Mouse (Mus musculus): Measurements from ENCODE around the gene Retreg1. TPM values are rescaled to one million over a fixed set of nuclear protein-coding genes. Genes with fewer than 3 reads are reported as not detected.

Retreg1 gene
- polyA plus RNA-seq, 1 experiment from 2014 or later, result 1.0 TPM

DNA sequence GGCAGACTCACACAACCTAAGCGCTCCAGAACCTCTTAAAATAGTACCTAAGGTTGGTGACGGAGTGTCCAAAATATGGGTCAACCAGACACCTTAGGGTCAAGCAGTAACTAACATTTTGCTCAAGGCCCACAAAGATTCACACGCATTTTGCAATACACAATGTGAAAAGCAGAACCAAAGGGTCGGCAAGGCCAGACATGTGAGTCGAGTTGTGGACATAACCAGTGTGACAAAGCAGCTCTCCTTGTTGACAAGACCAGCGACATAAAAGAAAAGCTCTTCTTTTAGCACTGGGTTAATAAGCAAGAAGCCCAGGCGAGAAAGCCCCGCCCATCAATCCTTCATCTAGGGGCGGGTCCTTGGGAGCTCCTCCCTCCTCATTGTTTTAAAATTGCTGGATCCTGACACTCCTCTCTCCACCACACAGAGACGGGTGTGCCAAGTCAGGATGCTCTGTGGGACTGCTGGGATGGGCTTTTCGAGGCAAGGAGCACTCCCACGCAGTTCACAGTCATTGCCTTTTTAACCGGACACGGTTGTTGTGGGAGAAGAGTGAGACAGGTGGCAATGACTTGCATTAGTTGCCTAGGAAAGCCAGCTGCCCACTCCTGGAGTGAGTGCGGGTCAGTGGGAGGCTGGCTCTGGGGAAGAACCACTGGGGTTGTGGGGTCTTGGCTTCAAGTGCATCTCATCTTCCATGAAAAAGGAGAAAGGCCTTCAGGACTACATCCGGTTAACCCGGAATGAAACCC lies 7.9 kb upstream of the Retreg1 start:
- no peak overlapping the region for H3K27ac ChIP-seq
- ATAC-seq, result no peak

GRCm38 (mm10) chr15:25842462-25843085 lies 406 bp upstream of the Retreg1 start:
- ATAC-seq, result no peak
- H3K27ac ChIP-seq, result no peak overlapping the region

More for the DNA sequence above, 7.9 kb upstream of the Retreg1 start:
- 73% methylated on average over 17 of the region's 17 CpGs for WGBS (ENCODE audit: insufficient replicate concordance)
- Histone ChIP-seq H3K36me3 (no peaks in the 10 kb centered on the region), H3K4me1 (no peaks in the 10 kb centered on the region), H3K9ac (no peak overlapping the region), H3K27me3 (replicated peaks) (no peaks in the 10 kb centered on the region), H3K9me3 (replicated peaks) (no peaks in the 10 kb centered on the region), H3K4me3 (no peak overlapping the region), H3K4me2 (no peak overlapping the region)

DNA sequence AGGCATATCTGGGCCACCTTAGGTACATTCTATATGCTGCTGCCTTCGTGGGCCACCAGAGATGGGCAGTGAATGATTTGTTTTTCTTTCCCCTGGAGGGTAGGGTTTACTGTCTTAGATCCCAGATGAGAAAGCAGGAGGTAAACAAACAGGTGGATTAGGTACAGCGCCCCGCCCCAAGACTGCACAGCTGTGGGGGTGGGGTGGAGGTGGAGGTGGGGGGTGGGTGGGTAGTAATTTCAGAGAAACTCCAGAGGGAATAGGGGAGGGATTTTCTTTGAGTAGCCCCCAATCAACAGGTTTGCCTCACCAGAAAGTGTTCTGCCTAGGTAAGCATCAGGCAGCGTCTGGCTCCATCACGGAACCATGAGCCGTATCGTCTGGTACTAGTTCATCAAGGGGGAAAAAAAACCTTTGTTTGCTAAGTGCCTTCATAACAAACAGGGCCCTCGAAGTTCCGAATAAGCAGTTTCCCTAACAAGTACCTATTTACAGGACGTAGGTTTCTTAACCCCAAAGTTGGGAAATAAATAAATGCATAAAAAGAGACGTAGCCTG lies 1.1 kb downstream of the Retreg1 start:
- 28% methylated on average over 11 of the region's 11 CpGs for WGBS (ENCODE audit: insufficient replicate concordance)
- peaks cover 12% of the 10 kb centered on the region for H3K4me1 ChIP-seq
- H3K27me3 ChIP-seq (replicated peaks), result peaks cover 45% of the 10 kb centered on the region
- no peak overlapping the region for H3K9ac ChIP-seq
- H3K4me3 ChIP-seq, result no peak overlapping the region
- no peaks in the 10 kb centered on the region for H3K36me3 ChIP-seq
- ATAC-seq, result no peak
- no peaks in the 10 kb centered on the region for H3K9me3 ChIP-seq (replicated peaks)
- H3K27ac ChIP-seq, result no peak overlapping the region
- H3K4me2 ChIP-seq, result no peak overlapping the region

More at GRCm38 (mm10) chr15:25842462-25843085, 406 bp upstream of the Retreg1 start:
- Histone ChIP-seq H3K9ac (0 out of 2 replicates have a peak overlapping the region, but pooled peaks have one; percentile 39), H3K36me3 (no peaks in the 10 kb centered on the region), H3K27me3 (replicated peaks) (peaks cover 45% of the 10 kb centered on the region), H3K4me1 (peaks cover 12% of the 10 kb centered on the region), H3K4me3 (peak overlapping the region; percentile 60), H3K4me2 (peak overlapping the region; percentile 78), H3K9me3 (replicated peaks) (no peaks in the 10 kb centered on the region)
- WGBS (ENCODE audit: insufficient replicate concordance), result 14% methylated on average over 16 of the region's 16 CpGs

- no peak overlapping the region for H3K4me3 ChIP-seq
- H3K27me3 ChIP-seq (replicated peaks), result peaks cover 45% of the 10 kb centered on the region
- WGBS (ENCODE audit: insufficient replicate concordance), result 42% methylated on average over 4 of the region's 4 CpGs
- H3K9me3 ChIP-seq (replicated peaks), result no peaks in the 10 kb centered on the region
- ATAC-seq, result no peak
- H3K4me1 ChIP-seq, result peaks cover 12% of the 10 kb centered on the region
- H3K4me2 ChIP-seq, result no peak overlapping the region
- H3K36me3 ChIP-seq, result no peaks in the 10 kb centered on the region
- no peak overlapping the region for H3K9ac ChIP-seq
- no peak overlapping the region for H3K27ac ChIP-seq
Measured at GRCm38 (mm10) chr15:25844771-25845170, 1.8 kb downstream of the Retreg1 start.

DNA sequence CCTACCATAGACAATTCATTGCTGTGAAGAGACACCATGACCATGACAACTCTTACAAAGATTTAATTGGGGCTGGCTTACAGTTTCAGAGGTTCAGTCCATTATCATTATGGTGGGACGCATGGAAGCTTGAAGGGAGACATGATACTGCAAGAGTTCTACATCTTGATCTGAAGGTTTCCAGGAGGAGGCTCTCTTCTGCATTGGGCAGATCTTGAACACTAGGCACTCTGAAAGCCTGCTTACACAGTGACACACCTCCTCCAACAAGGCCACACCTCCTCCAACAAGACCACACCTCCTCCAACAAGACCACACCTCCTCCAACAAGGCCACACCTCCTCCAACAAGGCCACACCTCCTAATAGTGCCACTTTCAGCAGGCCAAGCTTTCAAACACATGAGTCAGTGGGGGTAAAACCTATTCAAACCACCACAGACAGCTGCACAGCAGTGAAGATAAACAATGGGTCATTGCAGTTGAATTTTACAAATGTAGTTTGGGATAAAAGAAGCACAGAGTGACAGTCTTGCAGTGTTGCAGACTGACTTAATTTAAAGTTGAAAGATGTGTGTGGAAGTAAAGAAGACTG lies 4.7 kb downstream of the Retreg1 start:
- peaks cover 26% of the 10 kb centered on the region for H3K27me3 ChIP-seq (replicated peaks)

GRCm38 (mm10) chr15:25850552-25850951 lies 7.6 kb downstream of the Retreg1 start:
- no peaks in the 10 kb centered on the region for H3K36me3 ChIP-seq
- H3K9ac ChIP-seq, result no peak overlapping the region
- no peak overlapping the region for H3K4me2 ChIP-seq
- H3K9me3 ChIP-seq (replicated peaks), result no peaks in the 10 kb centered on the region
- ATAC-seq, result no peak
- H3K4me3 ChIP-seq, result no peak overlapping the region
- H3K4me1 ChIP-seq, result no peaks in the 10 kb centered on the region
- WGBS (ENCODE audit: insufficient replicate concordance), result 60% methylated on average over 11 of the region's 11 CpGs
- no peak overlapping the region for H3K27ac ChIP-seq
- no peaks in the 10 kb centered on the region for H3K27me3 ChIP-seq (replicated peaks)

More for the DNA sequence above, 4.7 kb downstream of the Retreg1 start:
- ATAC-seq, result no peak
- Histone ChIP-seq H3K4me1 (peaks cover 9% of the 10 kb centered on the region), H3K9ac (no peak overlapping the region), H3K4me2 (no peak overlapping the region), H3K27ac (no peak overlapping the region), H3K9me3 (replicated peaks) (no peaks in the 10 kb centered on the region), H3K36me3 (no peaks in the 10 kb centered on the region), H3K4me3 (no peak overlapping the region)
- 82% methylated on average over 1 of the region's 1 CpGs for WGBS (ENCODE audit: insufficient replicate concordance)

DNA sequence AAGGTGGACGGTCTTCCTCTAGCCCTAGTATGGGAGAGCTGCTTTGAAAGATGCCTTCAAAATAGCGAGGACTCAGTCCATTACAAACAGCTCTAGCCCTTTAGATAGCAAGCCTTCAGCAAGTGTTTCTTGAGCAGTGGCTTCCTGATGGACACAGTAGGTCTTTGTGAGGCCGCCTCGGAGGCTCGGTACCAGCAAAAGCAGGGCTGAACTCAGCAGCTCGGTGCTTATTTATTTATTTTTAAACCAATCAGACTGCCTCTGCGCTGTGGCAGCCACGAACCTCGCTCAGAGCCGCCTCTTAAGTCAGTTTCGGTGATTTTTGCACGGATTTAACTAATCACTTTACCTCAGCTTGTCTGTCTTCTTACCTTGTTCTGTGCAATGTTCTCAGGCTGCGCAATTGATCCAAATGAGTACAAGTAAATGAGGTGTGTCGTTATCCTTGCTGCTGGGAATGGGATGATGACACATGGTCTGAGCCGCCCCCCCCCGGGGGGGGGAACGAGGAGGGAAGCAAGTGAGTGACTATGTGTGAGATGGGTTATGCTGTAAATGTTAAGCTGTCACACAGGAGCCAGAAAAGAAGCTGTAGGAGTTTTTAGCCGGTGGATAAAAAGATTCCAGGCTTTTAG lies 11.4 kb downstream of the Retreg1 start:
- H3K4me3 ChIP-seq, result no peak overlapping the region
- 60% methylated on average over 18 of the region's 18 CpGs for WGBS (ENCODE audit: insufficient replicate concordance)
- no peaks in the 10 kb centered on the region for H3K36me3 ChIP-seq
- no peaks in the 10 kb centered on the region for H3K9me3 ChIP-seq (replicated peaks)
- no peak overlapping the region for H3K9ac ChIP-seq
- H3K4me1 ChIP-seq, result no peaks in the 10 kb centered on the region
- ATAC-seq, result no peak
- H3K27me3 ChIP-seq (replicated peaks), result no peaks in the 10 kb centered on the region
- no peak overlapping the region for H3K4me2 ChIP-seq
- no peak overlapping the region for H3K27ac ChIP-seq

GRCm38 (mm10) chr15:25858611-25859058 lies 15.7 kb downstream of the Retreg1 start:
- no peaks in the 10 kb centered on the region for H3K9me3 ChIP-seq (replicated peaks)
- no peak overlapping the region for H3K9ac ChIP-seq
- no peaks in the 10 kb centered on the region for H3K4me1 ChIP-seq
- no peak for ATAC-seq
- peak overlapping the region; percentile 32; the same call in 1 of the 2 replicates for H3K4me2 ChIP-seq
- H3K27ac ChIP-seq, result no peak overlapping the region
- no peaks in the 10 kb centered on the region for H3K27me3 ChIP-seq (replicated peaks)
- no peaks in the 10 kb centered on the region for H3K36me3 ChIP-seq
- H3K4me3 ChIP-seq, result no peak overlapping the region
- WGBS (ENCODE audit: insufficient replicate concordance), result 44% methylated on average over 11 of the region's 12 CpGs

DNA sequence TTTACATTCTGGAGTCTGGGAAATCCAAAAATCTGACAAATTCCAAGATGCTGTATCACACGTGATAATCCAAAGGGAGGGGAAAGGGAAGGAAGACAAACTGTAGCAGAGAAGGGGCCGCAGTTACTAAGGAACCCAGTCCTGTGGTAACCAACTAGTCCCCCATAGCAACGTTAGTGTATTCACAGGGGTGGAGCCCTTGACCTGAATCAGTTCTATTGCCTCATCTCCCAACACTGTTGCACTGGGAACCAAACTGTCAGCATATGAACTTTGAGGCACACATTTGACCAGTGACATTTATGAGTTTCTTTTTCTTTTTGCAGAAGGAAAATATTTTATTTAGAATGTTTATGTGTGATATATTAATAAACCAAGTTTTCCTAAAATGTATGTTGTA lies 16.5 kb downstream of the Retreg1 start:
- Histone ChIP-seq H3K9ac (no peak overlapping the region), H3K4me1 (no peaks in the 10 kb centered on the region), H3K4me2 (no peak overlapping the region), H3K27me3 (replicated peaks) (no peaks in the 10 kb centered on the region), H3K4me3 (no peak overlapping the region), H3K9me3 (replicated peaks) (no peaks in the 10 kb centered on the region), H3K27ac (no peak overlapping the region), H3K36me3 (no peaks in the 10 kb centered on the region)
- no peak for ATAC-seq
- 20% methylated on average over 3 of the region's 3 CpGs for WGBS (ENCODE audit: insufficient replicate concordance)

DNA sequence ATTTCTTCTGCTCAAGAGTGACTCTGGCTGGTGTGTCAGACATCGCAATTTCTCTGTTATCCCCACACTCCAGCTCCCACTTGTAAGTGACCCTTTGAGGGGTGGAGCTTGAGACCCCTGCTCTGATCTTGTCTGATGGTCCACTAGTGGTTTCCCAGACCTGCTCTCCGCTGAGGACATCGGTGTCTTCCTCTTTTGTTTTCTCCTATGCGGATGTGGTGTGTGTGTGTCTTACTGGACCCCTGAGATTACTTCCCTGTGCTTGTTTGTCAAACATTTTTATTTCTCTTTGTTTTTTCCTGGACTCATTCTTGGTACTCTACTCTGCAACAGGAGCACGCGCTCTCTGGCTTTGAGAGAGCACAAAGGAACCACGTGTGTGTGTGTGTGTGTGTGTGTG lies 18.9 kb downstream of the Retreg1 start:
- H3K9ac ChIP-seq, result no peak overlapping the region
- no peak for ATAC-seq
- no peak overlapping the region for H3K4me2 ChIP-seq
- H3K27me3 ChIP-seq (replicated peaks), result no peaks in the 10 kb centered on the region
- H3K4me3 ChIP-seq, result no peak overlapping the region
- 47% methylated on average over 7 of the region's 7 CpGs for WGBS (ENCODE audit: insufficient replicate concordance)
- no peaks in the 10 kb centered on the region for H3K36me3 ChIP-seq
- H3K4me1 ChIP-seq, result no peaks in the 10 kb centered on the region
- no peak overlapping the region for H3K27ac ChIP-seq
- H3K9me3 ChIP-seq (replicated peaks), result no peaks in the 10 kb centered on the region

DNA sequence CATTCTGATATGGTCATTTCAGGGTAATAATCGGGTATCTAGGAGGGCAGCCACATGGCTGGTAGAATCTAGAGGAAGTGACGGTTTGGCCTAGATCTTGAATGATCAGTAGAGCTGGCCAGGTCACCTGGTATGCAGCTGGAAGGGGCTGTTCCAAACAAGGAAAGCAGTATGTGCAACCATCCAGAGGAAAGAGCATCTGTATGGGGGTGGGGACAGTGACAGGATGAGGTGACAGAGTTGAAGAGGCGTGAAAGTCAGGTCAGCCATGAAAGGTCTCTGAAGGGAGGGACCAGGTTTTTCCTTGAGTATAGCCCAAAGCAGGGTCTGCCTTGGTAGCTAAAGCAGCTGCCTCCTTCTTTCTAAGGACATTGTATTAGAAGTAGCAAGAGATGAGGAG lies 22.6 kb downstream of the Retreg1 start:
- Histone ChIP-seq H3K9me3 (replicated peaks) (no peaks in the 10 kb centered on the region), H3K4me2 (no peak overlapping the region), H3K27me3 (replicated peaks) (no peaks in the 10 kb centered on the region), H3K9ac (no peak overlapping the region), H3K4me1 (no peaks in the 10 kb centered on the region), H3K4me3 (no peak overlapping the region), H3K36me3 (no peaks in the 10 kb centered on the region), H3K27ac (no peak overlapping the region)
- no peak for ATAC-seq
- WGBS (ENCODE audit: insufficient replicate concordance), result 75% methylated on average over 3 of the region's 3 CpGs
